Mouse (Mus musculus) left cerebral cortex, adult 8-10 months (tissue): ENCODE data around the gene Rab21. TPM values are rescaled to one million over a fixed set of nuclear protein-coding genes. Genes with fewer than 3 reads are reported as not detected.

Experiments used
- DNase-seq, 2 experiments: peaks; one replicate each; pipeline ENCODE4 v3.0.0; 2022; ENCODE audit warnings: low spot score in 2 of 2
- total RNA-seq, 4 experiments: library from RNA; stranded (reverse); gene quantifications; 2 replicates each; pipeline ENCODE4 v1.2.4; 2022

The Rab21 gene
- total RNA-seq, result 10 to 100 TPM; 51.5 to 59.0 (median 55.1) TPM

GRCm38 (mm10) chr10:115315473-115316171 lies at the start of gene Rab21:
Gene Rab21 (minus strand): TSS chr10:115315594.
- DNase-seq, result peak; percentile 91 to 99

GRCm38 (mm10) chr10:115363151-115363550 lies 47.8 kb upstream of the Rab21 start:
- DNase-seq, result no peak

- DNase-seq, result no peak
Observed at GRCm38 (mm10) chr10:115362623-115362964, 47.2 kb upstream of the Rab21 start.

- DNase-seq, result peak; percentile 83 to 96
Observed at GRCm38 (mm10) chr10:115361840-115362622, 46.6 kb upstream of the Rab21 start, which contains the start of gene Tmem19. Gene Tmem19 (minus strand): TSS chr10:115362501.

GRCm38 (mm10) chr10:115359066-115359465 lies 43.7 kb upstream of the Rab21 start:
- no peak for DNase-seq

- no peak for DNase-seq
Observed at GRCm38 (mm10) chr10:115358216-115358919, 43.0 kb upstream of the Rab21 start.

GRCm38 (mm10) chr10:115356106-115356505 lies 40.7 kb upstream of the Rab21 start:
- no peak for DNase-seq

GRCm38 (mm10) chr10:115355016-115355415 lies 39.6 kb upstream of the Rab21 start:
- no peak for DNase-seq

GRCm38 (mm10) chr10:115354553-115354952 lies 39.2 kb upstream of the Rab21 start:
- no peak for DNase-seq

- DNase-seq, result no peak
Observed at GRCm38 (mm10) chr10:115350810-115351397, 35.5 kb upstream of the Rab21 start.

- DNase-seq, result no peak
Observed at GRCm38 (mm10) chr10:115349509-115349908, 34.1 kb upstream of the Rab21 start.

- DNase-seq, result no peak
Observed at GRCm38 (mm10) chr10:115349029-115349428, 33.6 kb upstream of the Rab21 start.

- DNase-seq, result no peak
Observed at GRCm38 (mm10) chr10:115348131-115348530, 32.7 kb upstream of the Rab21 start.

- no peak for DNase-seq
Observed at GRCm38 (mm10) chr10:115346444-115346843, 31.1 kb upstream of the Rab21 start.

- no peak for DNase-seq
Observed at GRCm38 (mm10) chr10:115342771-115343425, 27.5 kb upstream of the Rab21 start.

- DNase-seq, result no peak
Observed at GRCm38 (mm10) chr10:115339820-115340328, 24.5 kb upstream of the Rab21 start.

GRCm38 (mm10) chr10:115336901-115337300 lies 21.5 kb upstream of the Rab21 start:
- DNase-seq, result no peak

GRCm38 (mm10) chr10:115333528-115333927 lies 18.1 kb upstream of the Rab21 start:
- DNase-seq, result no peak

- no peak for DNase-seq
Observed at GRCm38 (mm10) chr10:115332997-115333396, 17.6 kb upstream of the Rab21 start.

- DNase-seq, result no peak
Observed at GRCm38 (mm10) chr10:115332420-115332952, 17.1 kb upstream of the Rab21 start.
